Mouse (Mus musculus) liver, adult (tissue): Measurements from ENCODE around the gene Rnf126.

Source experiments
- GATA4 ChIP-seq: IDR thresholded peaks from 2 replicates; pipeline ENCODE4 v1.6.1; 2014; ENCODE audit warnings: mild to moderate bottlenecking, low read length; ENCODE audit not compliant: insufficient replicate concordance

Rnf126 gene

DNA sequence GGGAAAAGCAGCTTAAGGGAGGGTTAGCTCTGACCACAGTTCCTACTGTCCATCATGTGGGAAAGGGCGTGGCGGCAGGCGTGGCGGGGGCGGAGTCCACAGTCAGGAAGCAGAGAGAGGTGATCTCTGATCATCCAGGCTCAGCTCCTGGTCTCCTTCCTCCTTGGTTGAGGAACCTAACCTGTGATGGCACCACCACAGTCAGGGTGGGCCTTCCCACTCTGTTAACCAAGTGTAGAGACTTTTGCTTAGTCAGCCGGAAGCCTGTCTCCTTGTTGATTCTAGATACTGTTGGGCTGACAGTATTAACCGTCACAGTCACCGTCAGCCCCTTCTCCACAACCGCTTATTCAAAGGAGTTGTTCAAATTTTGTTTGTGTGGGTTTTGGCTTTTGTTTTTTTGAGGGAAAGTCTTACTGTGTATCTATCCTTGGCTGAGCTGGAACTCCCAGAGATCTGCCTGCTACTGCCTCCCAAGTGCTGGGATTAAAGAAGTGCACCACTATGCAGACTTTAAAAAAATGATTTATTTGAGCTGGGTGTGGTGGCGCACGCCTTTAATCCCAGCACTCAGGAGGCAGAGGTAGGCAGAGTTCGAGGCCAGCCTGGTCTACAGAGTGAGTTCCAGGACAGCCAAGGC lies 31.7 kb upstream of the Rnf126 start:
- TF ChIP-seq GATA4, result no peak

DNA sequence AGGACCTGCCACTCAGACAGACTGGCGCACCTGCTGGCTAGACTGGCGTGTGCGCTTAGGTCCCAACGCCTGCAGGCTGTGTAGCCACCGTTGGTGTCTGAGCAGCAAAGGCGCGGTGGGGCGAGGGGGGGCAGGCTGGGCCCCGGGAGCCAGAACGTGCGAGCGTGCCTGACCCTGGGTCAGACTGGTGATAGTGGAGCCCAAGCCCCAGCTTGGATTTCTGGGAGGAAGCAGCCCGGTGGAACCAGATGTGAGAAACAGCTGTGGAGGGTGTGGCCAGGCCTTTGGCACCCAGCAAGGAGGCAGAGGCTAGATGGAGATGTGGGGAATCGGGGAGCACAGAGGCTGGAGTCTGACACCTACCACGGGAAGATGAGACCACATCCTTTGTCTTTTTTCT lies 30.6 kb upstream of the Rnf126 start:
- TF ChIP-seq GATA4, result no peak

DNA sequence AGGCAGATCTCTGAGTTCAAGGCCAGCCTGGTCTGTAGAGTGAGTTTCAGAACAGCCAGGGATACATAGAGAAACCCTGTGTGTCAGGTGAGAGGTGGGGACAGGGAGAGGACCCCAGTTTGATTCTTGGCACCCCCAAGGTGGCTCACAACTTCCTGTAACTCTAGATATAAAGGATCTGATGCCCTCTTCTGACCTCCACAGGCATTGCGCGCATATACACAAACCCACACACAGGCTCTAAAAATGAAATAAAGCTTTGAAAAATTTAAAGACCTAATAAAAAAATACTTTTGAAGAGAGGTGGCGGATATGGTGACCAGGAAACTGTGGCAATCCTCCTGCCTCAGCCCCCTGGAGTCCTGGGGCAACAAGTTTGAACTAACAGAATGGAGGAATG lies 29.2 kb upstream of the Rnf126 start:
- TF ChIP-seq GATA4, result no peak

DNA sequence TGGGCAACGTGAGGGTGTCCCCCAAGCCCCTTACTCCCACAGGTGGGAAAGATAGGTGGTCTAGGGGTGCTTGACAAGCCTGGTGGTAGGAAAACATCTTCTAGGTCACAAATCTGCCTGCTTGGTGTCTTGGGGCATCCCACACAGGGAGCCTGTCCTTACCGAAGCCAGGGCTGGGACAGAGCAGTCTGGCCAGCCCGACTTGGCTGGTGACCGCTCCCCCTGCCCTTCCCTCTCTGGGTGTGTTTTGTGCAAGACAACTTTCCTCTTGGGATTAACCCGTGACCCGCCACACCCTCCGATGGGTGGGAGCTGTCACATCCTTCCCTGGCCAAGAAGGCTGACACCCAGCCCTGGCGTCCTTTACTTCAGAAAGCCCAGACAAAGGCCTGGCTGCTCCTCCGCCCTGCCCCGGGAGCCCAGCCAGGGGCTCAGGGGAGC lies 27.8 kb upstream of the Rnf126 start:
- TF ChIP-seq GATA4, result no peak

DNA sequence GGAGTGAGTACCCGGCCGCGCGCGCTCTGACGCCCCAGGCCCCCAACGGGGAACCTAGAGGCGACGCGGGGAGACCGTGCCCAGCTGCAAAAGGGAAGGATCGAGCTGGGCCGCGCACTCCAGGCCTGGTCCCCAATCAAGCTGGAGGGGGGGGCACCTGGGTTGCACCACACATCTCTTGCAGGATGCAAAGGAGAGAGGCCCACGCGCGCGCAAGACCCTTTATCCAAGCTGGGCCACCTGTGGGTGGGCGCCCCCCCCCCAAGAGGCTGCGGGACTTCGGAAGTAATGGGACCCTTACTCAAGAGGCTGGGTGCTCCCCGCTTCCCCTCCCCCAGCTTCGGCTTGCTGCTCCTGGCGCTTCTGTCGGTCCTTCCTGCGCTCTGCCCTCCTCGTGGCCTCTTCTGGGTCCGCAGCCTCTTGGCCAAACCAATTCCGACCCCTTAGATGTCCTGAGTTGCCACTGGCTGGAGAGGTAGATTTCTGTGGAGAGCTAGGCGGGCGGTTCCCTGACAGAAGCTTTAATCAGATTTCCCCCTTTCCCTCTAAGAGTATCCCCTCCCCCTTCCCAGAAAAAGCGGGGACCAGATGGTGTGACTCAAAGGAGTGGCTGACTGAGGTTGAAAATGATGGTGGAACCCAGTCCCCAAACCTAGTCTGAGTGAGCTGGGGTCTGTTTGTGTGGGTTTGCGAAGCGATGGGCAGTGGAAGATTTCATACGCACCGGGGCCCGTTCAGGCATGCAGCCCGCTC lies 27.2 kb upstream of the Rnf126 start:
- TF ChIP-seq GATA4, result no peak

DNA sequence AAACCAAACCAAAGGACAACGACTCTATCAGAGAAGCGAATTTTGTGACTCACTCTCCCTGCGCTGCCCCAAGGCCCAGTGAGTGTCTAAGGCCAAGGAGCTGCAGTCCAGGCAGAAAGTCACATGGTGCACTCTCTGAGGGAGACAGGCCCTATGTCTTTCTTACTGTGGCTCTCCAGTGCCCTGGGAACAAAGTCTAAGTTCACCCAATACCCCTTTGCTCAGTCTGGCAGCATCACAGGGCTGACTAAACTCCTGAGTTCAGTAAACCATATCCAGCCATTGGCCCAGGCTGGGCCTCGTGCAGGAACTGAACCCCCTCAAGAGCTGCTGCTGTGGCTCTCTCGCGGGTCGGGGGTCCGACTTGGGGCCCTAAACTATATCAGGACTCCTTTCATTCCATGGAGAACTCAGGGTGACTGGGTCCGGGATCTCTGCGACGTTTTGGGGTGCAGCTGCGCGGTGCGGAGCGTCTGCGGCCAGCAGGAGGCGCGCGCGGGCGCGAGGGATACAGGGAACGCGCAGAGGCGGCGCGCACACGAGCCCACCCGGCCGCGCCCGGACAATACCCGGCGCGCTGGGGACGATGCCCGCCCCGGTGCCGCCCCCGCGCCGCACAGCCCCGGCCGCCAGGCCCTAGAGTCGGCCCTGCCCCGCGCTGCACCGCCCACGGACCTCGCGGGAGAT lies 26.4 kb upstream of the Rnf126 start, which contains the start of gene Palm:
Gene Palm (plus strand): TSS at position 522 of the 687 bp plus-strand sequence.
- TF ChIP-seq GATA4, result no peak

DNA sequence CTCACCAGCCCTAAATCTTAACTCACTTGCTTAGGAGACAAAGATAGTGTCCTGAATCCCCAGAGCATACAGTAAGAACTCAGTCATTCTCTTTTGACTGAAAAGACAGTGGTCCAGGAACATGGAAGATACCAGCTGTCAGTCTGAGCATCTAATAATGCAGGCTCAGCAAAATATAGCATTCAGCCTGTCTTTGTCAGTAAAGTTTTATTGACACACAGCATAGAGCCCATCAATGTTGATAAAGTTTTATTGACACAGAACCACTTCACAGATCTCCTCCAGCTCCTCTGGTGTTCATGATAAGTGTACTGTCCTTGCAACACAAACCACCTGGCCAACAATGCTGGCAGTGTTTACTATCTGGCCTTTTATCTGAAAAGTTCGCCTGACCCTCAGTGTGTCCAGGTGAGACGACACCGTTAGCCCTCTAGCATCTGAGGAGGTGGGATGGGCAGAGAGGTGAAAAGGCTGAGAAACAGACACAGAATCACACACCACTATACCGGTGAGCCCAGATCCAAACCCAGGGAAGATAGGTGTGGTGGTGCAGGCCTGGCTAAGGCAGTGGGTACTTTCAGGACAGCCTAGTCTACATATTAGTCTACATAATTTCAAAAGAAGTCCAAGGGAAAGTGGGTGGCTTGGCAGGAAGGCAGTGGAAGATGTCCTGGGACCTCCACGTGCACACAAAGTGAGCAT lies 25.7 kb upstream of the Rnf126 start:
- no peak for TF ChIP-seq GATA4

DNA sequence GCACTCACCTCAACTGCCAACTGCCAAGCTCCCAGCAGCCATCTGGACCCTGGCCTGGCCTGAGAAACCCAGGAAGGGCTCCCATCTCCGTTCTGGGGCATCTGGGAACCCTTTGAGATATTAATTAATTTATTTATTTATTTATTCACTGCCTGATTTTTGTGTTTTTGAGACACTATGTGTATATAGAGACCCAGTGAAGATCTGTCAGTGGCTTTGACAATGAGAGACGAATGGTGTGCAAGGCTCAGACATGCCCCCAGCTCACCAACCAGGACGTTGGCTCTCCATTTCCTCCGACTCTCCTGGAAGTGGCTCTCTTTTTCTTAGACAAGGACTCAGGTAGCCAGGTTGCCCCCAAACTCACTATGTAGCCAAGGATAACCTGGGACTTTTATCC lies 24.1 kb upstream of the Rnf126 start, which contains the start of gene Prss57:
Gene Prss57 (minus strand): TSS at position 101 of the 400 bp plus-strand sequence.
- no peak for TF ChIP-seq GATA4

DNA sequence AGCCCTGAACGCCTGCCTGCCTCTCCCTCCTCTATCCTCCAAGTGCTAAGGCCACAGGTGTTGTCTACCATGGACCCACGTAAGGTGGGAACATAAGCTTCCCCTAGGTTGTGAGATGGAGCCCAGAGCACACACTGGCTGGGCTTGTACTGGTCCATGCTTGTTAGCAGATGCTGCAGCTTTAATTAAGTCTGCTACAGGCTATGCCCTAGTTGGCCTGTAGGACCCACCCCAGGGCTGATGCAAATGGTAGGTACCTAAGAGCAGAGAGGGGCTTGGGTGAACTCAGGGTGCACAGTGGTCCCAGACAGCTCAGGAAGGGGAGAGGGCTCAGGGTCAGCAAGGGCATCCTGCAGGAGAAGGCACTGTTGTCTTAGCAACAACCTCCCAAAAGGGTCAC lies 22.8 kb upstream of the Rnf126 start:
- no peak for TF ChIP-seq GATA4

DNA sequence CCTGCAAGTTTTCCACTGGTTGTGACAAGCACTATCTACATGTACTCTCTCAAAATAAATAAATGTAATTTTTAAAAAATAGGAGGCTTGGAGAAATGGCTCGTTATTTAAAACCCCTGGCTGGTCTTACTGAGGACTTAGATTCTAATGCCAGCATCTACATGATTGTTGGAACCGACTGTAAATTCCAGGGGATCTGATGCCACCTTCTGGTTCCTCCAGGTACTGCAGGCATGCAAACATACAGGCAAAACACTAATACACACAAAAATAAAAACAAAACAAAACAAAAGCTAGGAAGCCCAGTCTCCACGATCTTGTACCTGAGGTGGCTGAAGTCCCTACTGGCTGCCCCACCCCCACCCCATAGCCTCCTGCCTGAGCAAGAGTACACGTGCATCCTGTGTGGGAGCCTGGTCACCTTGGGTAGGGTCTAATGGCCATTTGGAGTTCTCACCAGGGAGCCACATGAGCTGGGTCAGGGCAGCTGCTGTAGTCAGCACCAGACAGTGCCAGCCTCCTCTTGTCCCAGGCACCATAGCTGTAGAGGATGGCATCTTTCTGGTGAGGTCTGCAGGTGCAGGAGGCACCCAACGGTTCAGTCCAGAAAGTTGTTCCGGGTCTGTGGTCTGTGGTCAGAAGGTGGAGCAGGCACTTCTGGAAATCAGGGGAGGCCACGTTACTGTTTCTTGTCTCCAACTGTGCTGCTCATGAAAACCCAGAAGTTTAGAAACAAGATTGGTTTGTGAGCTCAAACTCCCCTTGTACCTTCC lies 21.8 kb upstream of the Rnf126 start:
- no peak for TF ChIP-seq GATA4

DNA sequence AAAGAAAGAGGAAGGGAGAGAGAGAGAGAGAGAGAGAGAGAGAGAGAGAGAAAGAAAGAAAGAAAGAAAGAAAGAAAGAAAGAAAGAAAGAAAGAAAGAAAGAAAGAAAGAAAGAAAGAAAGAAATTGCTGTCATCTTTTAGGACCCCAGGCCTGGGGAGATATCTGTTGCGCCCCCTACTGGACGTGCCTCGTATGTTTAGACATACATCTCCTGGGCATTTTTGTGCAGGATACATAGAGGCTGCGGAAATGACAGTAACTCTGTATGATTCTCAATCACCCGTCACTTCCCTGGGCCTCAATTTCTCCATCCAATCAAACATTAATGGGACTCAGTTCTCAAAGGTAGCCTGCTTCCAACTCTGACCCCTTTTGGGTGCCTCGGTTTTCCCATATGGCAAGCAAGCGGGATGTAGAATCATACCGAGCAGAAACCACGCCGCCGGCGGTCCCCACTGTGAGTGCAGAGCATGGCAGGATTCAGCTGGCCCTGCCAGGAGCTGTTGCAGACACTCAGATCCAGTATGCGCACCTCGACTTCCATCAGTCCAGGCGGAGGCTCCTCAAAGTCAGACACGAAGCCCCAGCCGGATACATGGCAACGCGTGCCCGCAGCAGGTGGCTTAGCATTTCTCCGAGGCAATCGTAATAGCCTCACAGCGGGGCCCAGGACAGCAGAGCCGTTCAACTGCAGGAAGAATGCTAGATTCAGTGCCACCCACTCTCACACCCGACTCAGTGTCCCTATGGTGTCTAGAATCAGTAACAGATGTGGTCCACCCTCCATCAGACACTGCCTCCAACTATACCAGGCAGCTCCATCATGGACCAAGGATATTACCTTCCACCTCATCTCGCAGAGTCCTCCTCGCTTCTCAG lies 17.4 kb upstream of the Rnf126 start:
- TF ChIP-seq GATA4, result no peak

DNA sequence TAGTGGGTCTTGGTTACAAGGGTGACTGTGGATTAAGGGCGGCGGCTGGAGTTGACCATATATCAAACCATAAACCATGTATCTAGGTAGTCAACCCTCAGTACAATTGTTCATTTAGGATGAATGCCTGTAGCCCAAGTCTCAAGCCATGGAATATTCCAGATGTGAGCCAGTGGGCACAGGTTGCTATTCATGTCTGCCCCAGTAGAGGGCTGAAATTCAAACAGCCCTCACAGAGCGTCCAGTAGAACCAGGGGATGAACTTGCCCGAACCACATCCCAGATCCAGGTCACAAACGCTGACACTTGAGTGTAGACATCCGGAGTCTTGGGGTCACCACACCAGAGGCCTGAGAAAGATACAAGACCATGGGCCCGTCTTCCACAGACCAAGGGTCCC lies 16.3 kb upstream of the Rnf126 start:
- no peak for TF ChIP-seq GATA4

DNA sequence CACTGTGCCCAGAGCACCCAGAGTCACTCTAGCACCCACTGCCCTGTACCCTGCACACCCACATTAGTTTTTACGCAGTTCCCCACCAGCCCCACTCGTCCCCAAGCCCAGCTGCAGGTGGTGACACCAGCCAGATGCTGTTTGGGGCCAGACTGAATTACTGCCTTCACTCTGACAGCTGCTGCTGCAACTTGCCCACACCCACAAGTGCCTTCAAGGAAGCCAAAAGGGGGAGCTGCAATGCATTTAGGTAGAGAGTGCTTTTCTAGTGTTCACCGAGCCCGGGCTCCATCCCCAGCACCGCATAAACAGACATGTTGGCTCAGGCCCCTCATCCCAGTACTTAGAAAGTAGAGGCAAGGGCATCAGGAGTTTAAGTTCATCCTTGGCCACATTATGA lies 15.2 kb upstream of the Rnf126 start:
- TF ChIP-seq GATA4, result no peak

DNA sequence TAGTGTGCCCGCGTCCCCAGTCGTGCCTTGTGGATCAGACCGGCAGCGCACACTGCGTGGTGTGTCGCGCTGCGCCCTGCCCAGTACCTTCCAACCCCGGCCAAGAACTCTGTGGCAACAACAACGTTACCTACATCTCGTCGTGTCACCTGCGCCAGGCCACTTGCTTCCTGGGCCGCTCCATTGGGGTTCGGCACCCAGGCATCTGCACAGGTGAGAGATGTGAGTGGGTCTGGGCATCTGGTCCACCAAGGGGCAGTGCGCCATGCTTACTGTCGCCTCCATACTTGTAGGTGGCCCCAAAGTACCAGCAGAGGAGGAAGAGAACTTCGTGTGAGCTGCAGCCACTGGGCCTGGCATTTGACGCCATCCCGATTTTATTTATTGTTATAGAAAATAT lies 14.4 kb upstream of the Rnf126 start:
- no peak for TF ChIP-seq GATA4
